Mouse (Mus musculus) testis, adult 2 months (tissue): Measurements from ENCODE around the gene Szt2. TPM values are rescaled to one million over a fixed set of nuclear protein-coding genes. Genes with fewer than 3 reads are reported as not detected.

Experiments used
- H3K27ac ChIP-seq: fragments of 200-500 bp; 2 replicates; pipeline ENCODE4 v1.5.1; 2012; ENCODE audit warnings: low read depth, low read length; ENCODE audit not compliant: control insufficient read depth, insufficient read depth
- H3K27me3 ChIP-seq: fragments of 200-500 bp; 2 replicates; pipeline ENCODE4 v1.6.1; 2012; ENCODE audit warnings: mild to moderate bottlenecking, low read length, moderate library complexity; ENCODE audit not compliant: control insufficient read depth, insufficient read depth
- H3K36me3 ChIP-seq: fragments of 200-500 bp; 2 replicates; pipeline ENCODE4 v1.6.1; 2012; ENCODE audit warnings: mild to moderate bottlenecking, low read length; ENCODE audit not compliant: control insufficient read depth, insufficient read depth
- H3K4me1 ChIP-seq: fragments of 200-500 bp; 2 replicates; pipeline ENCODE4 v1.6.1; 2012; ENCODE audit warnings: low read length; ENCODE audit not compliant: control insufficient read depth, insufficient read depth
- H3K4me3 ChIP-seq: fragments of 200-500 bp; 2 replicates; pipeline ENCODE4 v1.5.1; 2012; ENCODE audit warnings: low read depth, mild to moderate bottlenecking, low read length, moderate library complexity, mixed read lengths; ENCODE audit not compliant: control insufficient read depth
- CTCF ChIP-seq: fragments of 200-500 bp; IDR thresholded peaks from 2 replicates; pipeline ENCODE4 v1.5.1; 2012; ENCODE audit warnings: low read depth, mild to moderate bottlenecking, inconsistent platforms, low read length, moderate library complexity; ENCODE audit not compliant: control insufficient read depth, insufficient read depth, insufficient replicate concordance
- POLR2A ChIP-seq: fragments of 200-500 bp; IDR thresholded peaks from 2 replicates; pipeline ENCODE4 v1.6.1; 2012; ENCODE audit warnings: low read depth, mild to moderate bottlenecking, inconsistent platforms, low read length, moderate library complexity; ENCODE audit not compliant: control insufficient read depth
- polyA plus RNA-seq: library from polyadenylated mRNA; depleted of rRNA; stranded (reverse); fragments of >200 nt; gene quantifications from 2 replicates; pipeline ENCODE4 v1.2.3, GENCODE M21; 2012

Gene Szt2
- polyA plus RNA-seq, 1 experiment, result 14.2 TPM

- H3K27ac ChIP-seq, result no peak overlapping the region
- 0 out of 2 replicates have a peak, but pooled peaks cover 1% of the 10 kb centered on the region for H3K36me3 ChIP-seq
- no peak overlapping the region for H3K4me3 ChIP-seq
- no peaks in the 10 kb centered on the region for H3K27me3 ChIP-seq
- TF ChIP-seq POLR2A (no peak), CTCF (no peak)
- peaks cover 18% of the 10 kb centered on the region for H3K4me1 ChIP-seq
These were observed 15.6 kb upstream of the Szt2 start for GRCm38 (mm10) chr4:118424541-118425160.

DNA sequence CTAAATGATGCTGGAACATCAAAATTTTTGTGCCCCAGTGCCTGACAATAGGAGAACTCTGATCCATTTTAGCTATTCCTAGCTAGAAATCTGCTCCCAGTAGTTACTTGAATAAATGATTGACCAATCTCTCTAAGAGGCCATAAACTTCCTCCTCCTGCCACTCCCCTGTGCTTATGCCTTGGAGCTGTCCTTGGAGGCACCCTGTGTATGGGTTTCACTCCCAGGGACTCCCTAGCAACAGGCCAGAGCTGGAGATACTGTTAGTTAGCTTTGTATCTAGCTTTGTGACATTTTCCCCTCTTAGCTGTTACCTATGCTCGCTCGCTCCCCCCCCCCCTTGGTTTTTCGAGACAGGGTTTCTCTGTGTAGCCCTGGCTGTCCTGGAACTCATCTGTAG lies 12.3 kb upstream of the Szt2 start:
- H3K36me3 ChIP-seq, result 0 out of 2 replicates have a peak, but pooled peaks cover 1% of the 10 kb centered on the region
- H3K27ac ChIP-seq, result no peak overlapping the region
- H3K4me3 ChIP-seq, result no peak overlapping the region
- no peaks in the 10 kb centered on the region for H3K27me3 ChIP-seq
- H3K4me1 ChIP-seq, result peaks cover 2% of the 10 kb centered on the region; the same call in 1 of the 2 replicates
- TF ChIP-seq POLR2A, result no peak
- TF ChIP-seq CTCF, result no peak

DNA sequence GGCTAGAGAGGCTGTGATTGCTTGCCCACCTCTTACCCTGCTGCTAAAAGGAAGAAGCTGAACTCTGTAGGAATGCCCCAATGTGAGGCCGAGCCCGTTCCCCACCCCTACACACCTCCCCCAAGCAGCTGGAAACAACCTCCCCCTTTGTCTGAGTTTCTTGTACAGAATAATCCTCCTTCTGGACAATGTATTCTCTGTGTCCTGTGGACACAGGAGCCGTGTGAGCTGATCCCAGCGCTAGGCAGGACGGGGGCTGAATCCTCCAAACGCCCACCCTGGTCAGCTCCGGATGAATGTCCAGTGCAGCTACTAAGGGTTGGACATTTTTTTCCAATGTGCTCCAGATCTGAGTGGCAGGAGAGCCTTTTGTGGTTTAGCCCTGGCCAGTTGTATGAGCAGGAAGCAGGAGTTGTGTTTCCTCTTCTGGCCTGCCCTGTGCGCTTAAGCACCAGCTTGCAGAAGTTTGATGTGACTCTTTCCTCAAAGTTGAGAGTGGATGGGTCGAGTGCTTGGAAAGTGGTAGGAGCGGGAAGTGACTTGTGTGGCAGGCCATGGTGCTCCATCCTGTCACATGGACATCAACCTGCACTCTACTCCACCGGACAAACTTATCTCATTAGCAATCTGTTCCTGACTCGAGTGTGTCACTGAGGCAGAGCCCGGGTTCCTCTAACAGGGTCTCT lies 8.2 kb upstream of the Szt2 start:
- no peak overlapping the region for H3K4me3 ChIP-seq
- H3K27me3 ChIP-seq, result no peaks in the 10 kb centered on the region
- no peak overlapping the region for H3K27ac ChIP-seq
- H3K36me3 ChIP-seq, result peaks cover 10% of the 10 kb centered on the region
- TF ChIP-seq POLR2A (no peak), CTCF (no peak)
- H3K4me1 ChIP-seq, result peaks cover 2% of the 10 kb centered on the region; the same call in 1 of the 2 replicates

- Histone ChIP-seq H3K27ac (no peak overlapping the region), H3K27me3 (no peaks in the 10 kb centered on the region), H3K4me3 (no peak overlapping the region), H3K36me3 (peaks cover 12% of the 10 kb centered on the region), H3K4me1 (no peaks in the 10 kb centered on the region)
- TF ChIP-seq CTCF (no peak), POLR2A (no peak)
These were observed 7.3 kb upstream of the Szt2 start for GRCm38 (mm10) chr4:118416329-118416728.

GRCm38 (mm10) chr4:118415779-118416178 lies 6.7 kb upstream of the Szt2 start:
- TF ChIP-seq POLR2A (no peak), CTCF (no peak)
- no peak overlapping the region for H3K27ac ChIP-seq
- H3K4me1 ChIP-seq, result no peaks in the 10 kb centered on the region
- peaks cover 12% of the 10 kb centered on the region for H3K36me3 ChIP-seq
- H3K4me3 ChIP-seq, result no peak overlapping the region
- no peaks in the 10 kb centered on the region for H3K27me3 ChIP-seq

DNA sequence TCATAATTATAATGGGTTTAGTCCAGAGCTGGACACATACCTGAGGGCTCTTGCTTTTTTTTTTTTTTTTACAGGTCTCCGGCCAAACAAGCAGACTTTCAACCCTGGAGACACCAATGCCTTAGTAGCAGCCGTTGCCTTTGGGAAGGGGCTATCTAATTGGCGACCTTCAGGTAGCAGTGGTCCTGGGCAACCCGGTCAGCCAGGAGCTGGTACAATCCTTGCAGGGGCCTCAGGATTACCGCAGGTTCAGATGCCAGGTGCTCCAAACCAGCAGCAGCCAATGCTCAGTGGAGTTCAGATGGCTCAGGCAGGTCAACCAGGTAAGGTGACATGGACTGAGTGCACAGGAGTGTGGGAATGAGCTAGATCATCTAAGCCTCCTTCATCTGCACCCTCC lies 4.5 kb upstream of the Szt2 start:
- H3K27ac ChIP-seq, result no peak overlapping the region

GRCm38 (mm10) chr4:118410871-118411270 lies 1.8 kb upstream of the Szt2 start:
- TF ChIP-seq POLR2A, result no peak
- peaks cover 7% of the 10 kb centered on the region for H3K4me1 ChIP-seq
- peaks cover 12% of the 10 kb centered on the region for H3K36me3 ChIP-seq
- H3K27me3 ChIP-seq, result no peaks in the 10 kb centered on the region
- H3K27ac ChIP-seq, result no peak overlapping the region
- H3K4me3 ChIP-seq, result no peak overlapping the region

More for the DNA sequence above, 4.5 kb upstream of the Szt2 start:
- H3K4me1 ChIP-seq, result peaks cover 5% of the 10 kb centered on the region
- TF ChIP-seq POLR2A, result no peak
- TF ChIP-seq CTCF, result no peak
- H3K27me3 ChIP-seq, result no peaks in the 10 kb centered on the region
- peaks cover 12% of the 10 kb centered on the region for H3K36me3 ChIP-seq
- H3K4me3 ChIP-seq, result no peak overlapping the region

DNA sequence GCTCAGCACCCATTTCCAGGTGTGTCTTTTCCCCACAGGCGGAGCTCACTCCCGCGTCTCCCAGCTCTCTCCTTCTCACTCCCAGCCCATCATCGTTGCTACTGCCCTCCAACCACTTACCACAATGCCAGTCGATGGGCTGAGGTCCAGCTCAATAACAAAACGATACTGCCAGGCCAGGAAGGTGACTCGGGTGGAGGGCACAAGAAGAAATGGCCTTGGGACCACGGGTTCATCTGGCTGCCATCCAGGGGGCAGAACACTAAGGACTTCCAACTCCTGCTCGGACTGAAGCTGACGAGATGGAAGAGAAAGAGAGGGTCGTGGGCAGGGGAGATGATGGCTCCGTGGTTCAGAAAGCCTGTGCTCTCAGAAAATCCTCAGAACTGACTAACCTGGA lies 6.4 kb downstream of the Szt2 start:
- Histone ChIP-seq H3K36me3 (peaks cover 3% of the 10 kb centered on the region), H3K27ac (no peak overlapping the region; the same call in 1 of the 2 replicates), H3K4me3 (peak overlapping the region; percentile 80), H3K4me1 (no peaks in the 10 kb centered on the region), H3K27me3 (no peaks in the 10 kb centered on the region)
- TF ChIP-seq CTCF (no peak), POLR2A (no peak)
